Mouse (Mus musculus): Measurements from ENCODE around the gene As3mt.

Gene As3mt

DNA sequence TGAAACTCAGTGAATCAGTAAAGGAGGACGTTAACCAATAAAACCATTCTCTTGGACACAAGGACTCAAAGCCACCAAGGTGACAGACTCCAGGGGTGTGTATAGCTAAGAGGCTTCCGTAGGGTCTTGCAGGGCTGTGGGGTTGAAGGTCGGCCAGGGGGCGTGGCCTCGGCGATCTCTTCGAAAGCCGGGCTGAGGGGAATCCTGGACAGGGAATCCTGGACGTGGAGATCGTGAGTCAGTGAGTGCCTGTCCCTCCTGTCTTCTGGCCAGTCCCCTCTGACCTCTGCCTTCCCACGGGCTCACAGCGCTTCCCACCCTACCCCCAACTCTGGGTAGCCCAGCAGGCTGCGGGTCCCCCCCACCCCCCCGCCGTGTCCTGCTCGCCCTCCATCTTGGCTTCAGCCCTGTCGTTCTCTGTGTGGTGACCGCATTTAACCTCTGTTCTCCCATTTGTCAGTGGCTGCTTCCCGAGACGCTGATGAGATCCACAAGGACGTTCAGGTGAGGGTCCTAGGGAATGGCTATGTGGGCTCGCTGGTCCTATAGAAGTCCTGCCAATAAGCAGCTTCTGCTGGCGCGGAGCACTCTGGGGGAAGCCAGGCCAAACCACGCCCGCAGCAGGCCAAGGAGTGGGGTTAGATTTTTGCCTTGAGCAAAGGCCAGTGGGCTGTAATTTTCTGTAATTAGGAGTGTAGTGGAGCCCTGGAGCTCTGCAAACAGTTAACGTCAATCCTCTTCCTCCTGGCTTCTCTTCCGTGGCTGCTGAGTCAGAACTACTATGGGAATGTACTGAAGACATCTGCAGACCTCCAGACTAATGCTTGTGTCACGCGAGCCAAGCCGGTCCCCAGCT, at the start of gene As3mt:
As3mt (plus strand) TSS at position 163 of the 856 bp plus-strand sequence.
- DNase-seq = peak; percentile 66

DNA sequence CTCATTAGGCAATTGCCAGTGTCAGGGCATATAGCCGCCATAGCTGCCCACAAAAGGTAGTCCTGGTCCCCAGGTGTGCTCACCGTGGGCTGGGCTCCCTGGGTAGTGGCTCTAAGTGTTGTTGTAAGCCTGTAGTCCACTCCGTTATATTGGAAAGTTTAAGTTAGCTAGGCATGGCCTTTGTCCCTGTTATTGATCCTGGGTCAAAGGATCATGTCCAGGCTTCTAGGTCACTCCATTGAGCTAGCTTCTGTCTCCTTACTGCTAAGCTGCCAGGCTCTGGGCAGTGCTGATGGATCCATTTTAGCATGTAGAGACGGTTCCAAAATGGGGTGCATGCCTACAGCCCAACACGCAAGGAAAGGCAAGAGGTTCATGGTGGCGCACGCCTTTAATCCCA, 48.9 kb upstream of the As3mt start:
- no peak for DNase-seq

DNA sequence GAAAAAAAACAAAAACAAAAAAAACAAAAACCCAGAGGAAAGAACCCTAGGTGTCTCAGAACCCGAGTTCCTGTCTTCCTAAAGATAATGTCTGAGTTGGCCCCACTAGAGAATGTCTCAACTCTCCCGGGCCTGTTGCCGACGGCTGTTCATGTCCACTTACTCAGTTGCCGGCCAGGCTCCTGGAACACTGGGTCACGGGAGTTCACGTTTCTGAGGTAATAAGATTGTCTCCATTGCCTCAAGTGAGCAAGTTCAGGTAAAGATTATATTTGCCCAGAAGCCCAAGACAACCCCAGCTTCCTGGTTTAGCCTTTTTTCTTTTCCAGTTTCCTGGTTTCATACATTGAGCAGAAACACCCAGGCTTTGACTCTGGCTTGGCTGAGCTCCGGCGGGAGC, 48.4 kb upstream of the As3mt start:
- no peak for DNase-seq

DNA sequence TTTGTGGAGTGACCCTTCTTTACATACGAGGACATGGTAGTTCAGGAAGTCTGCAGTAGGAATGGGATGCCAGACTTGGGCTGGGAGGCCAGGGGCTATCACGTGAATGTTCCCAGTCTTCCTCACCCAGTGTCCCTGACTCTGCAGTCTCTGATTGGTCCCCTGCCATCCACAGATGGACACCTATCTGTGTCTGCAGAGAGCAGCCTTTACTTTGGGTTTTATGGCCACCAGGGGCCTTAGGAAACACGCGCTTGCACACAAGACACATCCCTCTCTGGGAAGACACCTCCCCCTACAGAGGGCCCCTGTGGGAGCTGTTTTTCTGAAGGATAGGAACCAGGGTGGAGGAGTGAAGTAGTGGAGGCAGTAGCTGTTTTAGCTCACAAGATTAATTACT, 45.7 kb upstream of the As3mt start:
- no peak for DNase-seq

DNA sequence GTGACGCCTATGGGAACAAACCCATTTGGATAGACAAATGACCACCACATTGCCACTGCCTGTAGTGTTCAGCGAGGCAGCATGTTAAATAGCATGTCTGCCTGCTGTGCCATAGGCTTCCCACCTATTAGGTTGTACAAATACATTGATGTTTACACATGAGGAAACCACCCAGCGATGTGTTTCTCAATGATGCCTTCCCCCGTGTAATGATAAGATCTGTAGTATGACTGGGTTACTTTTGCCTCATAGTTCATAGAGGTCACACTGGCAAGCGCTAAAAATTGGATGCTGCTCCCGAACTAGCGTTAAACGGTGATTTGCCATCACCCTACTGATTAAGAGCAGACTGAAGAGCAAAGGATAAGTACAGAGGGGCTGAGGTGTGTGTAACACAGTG, 45.0 kb upstream of the As3mt start:
- DNase-seq = no peak

- DNase-seq = no peak
Measured at GRCm38 (mm10) chr19:46662784-46663183, 44.5 kb upstream of the As3mt start.

- DNase-seq = no peak
Measured at GRCm38 (mm10) chr19:46665474-46665873, 41.8 kb upstream of the As3mt start.

- no peak for DNase-seq
Measured at GRCm38 (mm10) chr19:46667300-46667699, 40.0 kb upstream of the As3mt start.

- peak; percentile 57 for DNase-seq
Measured at GRCm38 (mm10) chr19:46668263-46668662, 39.0 kb upstream of the As3mt start.

GRCm38 (mm10) chr19:46669802-46670201, 37.5 kb upstream of the As3mt start:
- DNase-seq = no peak

DNA sequence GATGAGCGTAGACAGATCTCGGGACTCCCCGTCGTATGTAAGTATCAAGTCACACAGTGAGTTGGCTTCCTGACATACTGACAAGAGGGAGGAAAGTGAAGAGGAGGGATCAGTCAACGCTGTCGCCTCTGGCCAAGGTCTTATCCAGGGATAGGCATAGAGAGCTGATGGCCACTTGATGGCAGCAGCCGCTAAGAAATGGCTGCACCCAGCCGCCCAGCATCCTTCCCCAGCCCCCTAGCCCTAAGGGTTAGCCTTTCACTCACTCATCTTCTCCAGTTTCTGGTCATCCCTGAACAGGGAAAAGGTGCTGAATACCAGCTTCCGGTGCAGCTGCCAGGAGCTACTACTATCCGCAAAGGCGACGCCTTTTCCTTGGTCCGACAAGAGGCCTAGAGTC, 36.6 kb upstream of the As3mt start:
- peak; percentile 57 for DNase-seq

DNA sequence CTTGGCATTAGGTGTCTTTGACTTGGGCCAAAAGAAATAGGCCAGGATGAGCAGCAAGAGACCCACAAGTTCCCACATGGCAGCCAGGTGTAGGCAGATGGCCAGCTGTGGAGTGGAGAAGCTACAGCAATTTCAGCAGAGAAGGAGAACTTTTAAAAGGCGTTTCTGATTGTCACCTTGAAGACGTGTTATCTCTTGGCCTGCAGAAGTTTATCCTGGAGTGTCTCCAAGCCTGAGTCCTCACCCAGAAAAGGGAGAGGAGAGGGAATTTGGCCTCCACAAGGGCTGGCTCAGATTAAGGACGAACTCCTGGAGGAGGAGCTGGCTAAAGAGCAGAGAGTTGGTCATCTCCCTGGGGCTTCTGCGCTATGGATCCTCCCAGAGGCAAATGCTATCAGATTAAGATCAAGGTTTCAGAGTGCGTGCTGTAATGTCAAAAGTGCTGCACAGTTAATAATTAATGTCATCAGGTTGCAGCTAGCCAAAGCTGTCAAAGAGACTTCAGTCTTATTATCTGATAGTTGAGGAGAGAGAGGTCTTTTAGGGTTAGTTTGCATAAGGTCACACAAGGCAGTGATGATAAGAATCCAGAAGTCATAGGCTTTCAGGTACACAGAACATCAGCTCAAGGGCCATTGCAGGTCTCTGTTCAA, 34.4 kb upstream of the As3mt start, which contains the start of gene Cyp17a1:
Cyp17a1 (minus strand) TSS at position 407 of the 653 bp plus-strand sequence.
- DNase-seq = no peak

- DNase-seq = no peak
Measured at GRCm38 (mm10) chr19:46675641-46676040, 31.6 kb upstream of the As3mt start.

- no peak for DNase-seq
Measured at GRCm38 (mm10) chr19:46679720-46680383, 27.4 kb upstream of the As3mt start.

- peak; percentile 85 for DNase-seq
Measured at GRCm38 (mm10) chr19:46689460-46690372, 17.5 kb upstream of the As3mt start, which contains the start of gene Borcs7. Gene Borcs7 (plus strand): TSS chr19:46689906.

- DNase-seq = no peak
Measured at GRCm38 (mm10) chr19:46690387-46690786, 16.9 kb upstream of the As3mt start.

- no peak for DNase-seq
Measured at GRCm38 (mm10) chr19:46691078-46691477, 16.2 kb upstream of the As3mt start.

DNA sequence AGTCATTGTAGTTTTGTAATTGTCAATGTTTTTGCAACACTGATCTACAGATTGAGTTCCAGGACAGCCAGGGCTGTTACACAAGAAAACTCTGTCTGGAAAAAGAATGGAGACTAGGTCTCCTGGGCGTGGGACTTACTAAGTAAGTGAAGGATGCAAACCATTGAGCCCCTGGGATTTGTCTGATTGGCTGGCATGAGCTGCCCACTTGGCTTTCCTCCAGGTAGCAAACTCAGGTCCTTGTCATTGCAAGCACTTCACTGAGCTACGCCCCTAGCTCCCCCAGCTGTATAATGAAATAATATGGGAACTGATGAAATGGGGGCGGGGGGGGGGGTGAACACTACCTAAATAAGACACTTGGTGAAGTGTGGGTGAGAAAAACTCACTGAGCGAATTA, 14.1 kb upstream of the As3mt start:
- DNase-seq = no peak

DNA sequence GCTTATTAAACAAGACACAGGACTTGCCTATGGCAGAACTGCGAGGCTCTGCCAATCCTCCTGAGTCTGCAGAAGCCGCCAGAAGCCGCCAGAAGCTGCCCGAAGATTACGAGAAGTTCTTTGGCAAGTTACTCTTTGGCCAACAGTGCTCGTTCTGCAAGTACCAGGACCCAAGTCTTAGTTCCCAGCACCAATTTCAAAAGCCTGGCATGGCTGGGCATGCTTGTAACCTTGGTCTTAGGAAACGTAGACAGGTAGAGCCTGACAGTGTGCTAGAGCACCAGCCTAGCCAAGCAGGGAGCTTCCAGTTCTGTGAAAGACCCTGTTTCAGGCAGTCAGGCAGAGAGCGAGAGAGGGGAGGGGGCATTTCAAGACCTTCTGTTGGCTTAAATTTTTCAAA, 10.8 kb upstream of the As3mt start:
- no peak for DNase-seq

GRCm38 (mm10) chr19:46696943-46697342, 10.3 kb upstream of the As3mt start:
- no peak for DNase-seq

DNA sequence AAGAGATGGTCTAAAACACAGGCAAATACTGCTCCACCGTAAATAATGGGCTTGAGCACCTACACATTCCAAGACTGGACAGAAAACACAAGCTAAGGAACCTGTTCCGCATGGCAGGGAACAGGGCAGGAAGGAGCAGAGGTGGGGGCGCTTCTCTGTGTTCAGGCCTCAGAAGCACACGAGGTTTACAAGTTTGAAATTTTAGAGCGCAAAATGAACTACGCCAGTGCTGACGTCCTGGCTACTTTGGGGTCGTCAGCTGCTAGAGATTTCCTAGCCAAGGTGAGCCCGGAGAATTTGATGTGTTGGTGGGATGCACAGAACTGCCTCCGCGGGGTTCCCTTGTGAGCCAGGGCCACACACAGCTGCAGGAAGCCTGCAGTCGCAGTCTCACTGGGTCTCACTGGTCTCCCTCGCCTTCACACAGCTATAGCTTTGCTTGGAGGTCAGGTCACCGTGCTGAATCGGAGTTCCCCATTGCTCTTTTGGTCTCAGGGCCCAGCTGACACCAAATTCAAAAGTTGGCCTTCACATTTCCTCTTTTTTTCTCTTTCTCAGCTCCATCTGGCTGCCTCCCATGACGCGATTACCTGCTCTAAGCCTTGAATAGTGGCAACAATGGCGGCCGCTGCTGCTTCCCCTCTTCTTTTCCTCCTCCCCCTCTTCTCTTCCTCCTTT, 9.3 kb upstream of the As3mt start:
- DNase-seq = no peak

DNA sequence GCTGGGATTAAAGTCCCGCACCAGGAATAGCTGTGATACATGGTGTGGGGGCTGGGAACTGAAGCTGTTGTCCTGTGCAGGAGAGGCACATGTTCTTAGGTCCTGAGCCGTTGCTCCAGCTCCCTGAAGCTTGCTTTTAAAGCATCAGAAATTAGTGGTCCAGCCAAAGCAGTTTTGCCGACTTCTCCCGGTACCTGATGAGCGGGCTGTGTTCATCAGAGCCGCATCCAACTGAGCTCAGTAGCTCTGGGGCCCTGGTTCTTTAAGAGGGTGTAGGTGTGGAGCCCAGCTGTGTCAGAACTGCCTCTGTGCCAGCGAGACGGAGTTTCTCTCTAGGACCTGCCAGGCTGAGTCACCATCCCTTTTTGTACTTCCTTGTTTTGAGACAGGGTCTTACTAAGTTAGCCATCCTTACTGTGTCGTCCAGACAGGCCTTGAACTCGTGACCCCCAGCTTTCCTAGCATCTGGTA, 8.2 kb upstream of the As3mt start:
- no peak for DNase-seq
